Mouse (Mus musculus) layer of hippocampus, postnatal 14 days (tissue): ENCODE data around the gene Miox. TPM values are rescaled to one million over a fixed set of nuclear protein-coding genes. Genes with fewer than 3 reads are reported as not detected.
A peak's percentile ranks its signal among the peaks of the same experiment; 100 is the strongest.

Experiments
- DNase-seq, 2 experiments: peaks; one replicate each; pipeline ENCODE4 v3.0.0; 2021 to 2022; ENCODE audit warnings: low spot score in 2 of 2, mixed read lengths in 1 of 2
- microRNA-seq, 2 experiments: library from miRNA; unstranded; fragments of <30 nt; microRNA quantifications; one replicate each; pipeline ENCODE4 v1.2.0; 2021
- total RNA-seq, 2 experiments: library from RNA; stranded (reverse); gene quantifications; 2 replicates each; pipeline ENCODE4 v1.2.3; 2021

Gene Miox
- total RNA-seq, 2 experiments from 2014 or later = not detected

DNA sequence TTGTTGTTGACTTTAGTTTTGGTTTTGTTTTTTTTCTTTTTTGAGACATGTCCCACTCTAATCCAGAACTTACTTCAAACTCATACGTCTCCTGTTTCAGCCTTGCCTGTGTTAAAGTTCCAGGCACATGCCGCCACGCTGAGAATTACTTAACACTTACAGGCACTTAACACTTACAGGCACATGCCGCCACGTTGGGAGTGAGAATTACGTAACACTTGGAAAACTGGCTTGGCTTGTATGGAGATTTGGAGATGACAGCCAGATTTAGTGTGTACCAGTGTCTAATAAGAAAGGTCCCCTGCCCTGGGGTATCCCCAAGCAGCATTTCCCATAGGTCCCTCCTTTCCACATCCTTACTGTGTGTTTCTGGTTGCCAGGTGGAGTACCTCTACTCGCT is 28.9 kb downstream of the Miox start:
- DNase-seq = no peak

DNA sequence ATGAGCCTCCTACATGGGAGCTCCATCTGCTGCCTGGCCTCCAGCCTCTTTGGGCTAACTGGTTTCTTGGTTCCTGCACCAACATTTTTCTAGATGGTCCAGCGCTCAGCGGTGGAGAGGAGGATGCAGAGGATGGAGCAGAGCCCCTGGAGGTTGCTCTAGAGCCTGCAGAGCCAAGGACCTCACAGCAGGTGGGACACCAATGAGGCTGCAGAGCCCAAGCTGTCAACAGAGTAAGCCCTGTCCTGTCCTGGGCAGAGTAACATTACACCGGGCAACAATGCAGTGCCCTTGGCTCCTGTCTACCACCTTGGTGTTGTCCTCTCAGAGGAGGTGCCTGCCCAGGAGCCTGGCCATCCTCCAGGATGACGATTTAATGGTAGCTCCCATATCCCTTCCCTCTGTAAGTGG is 30.9 kb downstream of the Miox start:
- DNase-seq = no peak

DNA sequence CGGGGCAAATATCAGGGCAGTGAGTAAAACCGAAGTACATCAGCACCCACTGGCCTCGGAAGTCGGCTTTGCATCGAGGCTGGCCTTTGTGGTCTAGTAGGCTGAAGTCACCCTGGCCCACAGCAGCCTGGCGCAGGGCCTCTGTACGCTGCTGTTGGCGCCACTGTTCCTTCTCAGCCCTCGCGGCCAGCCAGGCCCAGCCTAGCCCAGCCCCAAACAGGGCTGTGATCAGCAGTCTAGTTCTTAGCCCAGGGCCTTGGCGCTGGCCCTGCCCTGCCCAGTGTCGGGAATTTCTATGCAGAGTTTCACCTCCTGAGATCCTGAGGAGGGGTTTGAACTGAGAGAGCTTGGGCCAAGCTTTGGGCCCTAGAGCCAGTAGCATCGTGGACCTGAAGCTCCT is 37.9 kb downstream of the Miox start:
- DNase-seq = no peak

DNA sequence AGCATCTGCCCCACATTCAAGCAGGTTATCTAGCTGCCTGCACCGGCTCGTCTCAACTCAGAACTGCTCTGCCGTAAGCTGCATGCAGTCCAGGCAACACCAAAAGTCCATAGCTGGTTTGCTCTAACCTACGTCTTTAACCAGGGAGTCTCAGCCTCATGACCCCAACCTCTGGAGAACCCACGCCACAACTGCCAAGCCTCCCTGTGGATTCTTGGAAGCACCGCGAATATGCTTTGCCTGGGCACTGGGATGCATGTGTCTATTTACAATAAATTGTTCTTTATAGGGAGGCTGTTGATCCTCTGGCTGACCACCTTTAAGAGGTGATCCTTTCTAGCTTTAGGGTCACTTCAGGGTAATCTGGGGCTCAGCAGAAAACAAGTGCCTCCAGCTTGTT is 38.3 kb downstream of the Miox start:
- no peak for DNase-seq

DNA sequence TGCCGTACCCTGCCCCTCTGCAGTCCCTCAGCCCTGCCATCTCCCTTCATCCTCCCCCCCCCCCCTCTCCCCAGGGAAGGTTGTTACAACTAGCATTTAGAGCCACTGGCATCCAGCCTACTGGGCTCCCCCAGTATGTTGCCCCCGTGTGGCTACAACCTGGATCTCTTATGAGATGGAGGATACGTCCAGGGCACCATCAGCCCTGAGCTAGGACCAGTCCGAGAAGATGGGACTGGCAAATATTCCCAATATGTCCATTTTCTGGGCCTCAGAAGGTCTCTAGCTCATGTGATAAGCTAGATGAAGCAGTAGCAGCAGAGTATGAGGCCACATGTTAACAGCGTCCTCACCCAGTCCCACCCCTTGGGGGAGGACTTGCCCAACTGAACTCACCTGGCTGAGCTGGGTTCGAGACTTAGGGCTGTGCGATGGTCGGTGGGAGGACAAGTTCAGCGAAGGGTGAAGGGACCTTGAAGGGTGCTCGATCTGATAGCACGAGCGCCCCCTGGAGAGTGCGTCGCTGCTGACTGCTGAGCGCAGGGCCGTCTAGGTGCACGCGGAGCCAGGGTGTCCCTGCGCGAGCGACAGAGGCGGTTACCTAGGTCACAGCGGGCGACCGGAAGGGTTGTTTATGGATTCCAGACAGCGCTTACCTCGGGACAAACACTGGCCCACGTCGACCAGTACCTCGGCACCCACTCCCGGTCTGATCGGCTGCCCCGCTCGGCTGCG is 39.0 kb downstream of the Miox start:
- peak; percentile 84 to 87 for DNase-seq

DNA sequence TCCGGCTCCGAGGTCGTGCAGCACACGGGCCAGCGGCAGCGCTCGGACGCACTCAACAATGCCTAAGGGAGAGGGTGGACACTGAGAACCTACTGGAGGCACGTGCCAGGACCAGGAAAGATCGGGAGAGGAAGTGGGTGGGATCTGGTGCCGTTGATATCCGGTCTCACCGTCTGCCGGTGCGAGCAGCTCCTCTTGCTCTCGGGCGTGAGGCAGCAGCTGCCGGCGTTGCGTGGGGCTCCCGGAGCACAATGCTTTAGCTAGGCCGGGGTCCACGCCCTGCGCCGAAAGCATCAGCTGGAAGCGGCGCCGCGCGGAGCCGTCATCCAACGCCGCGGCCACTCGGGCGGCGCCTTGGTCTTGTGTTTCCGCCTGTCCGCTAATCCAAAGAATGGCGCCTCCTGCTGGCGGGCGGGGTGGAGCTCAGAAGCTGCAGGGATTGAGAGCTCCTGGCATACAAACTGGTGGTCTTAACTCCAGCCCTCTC is 39.6 kb downstream of the Miox start, which contains the start of gene Sco2:
TSS of gene Sco2 (minus strand) at position 85 of the 487 bp plus-strand sequence.
- peak; percentile 95 to 96 for DNase-seq

DNA sequence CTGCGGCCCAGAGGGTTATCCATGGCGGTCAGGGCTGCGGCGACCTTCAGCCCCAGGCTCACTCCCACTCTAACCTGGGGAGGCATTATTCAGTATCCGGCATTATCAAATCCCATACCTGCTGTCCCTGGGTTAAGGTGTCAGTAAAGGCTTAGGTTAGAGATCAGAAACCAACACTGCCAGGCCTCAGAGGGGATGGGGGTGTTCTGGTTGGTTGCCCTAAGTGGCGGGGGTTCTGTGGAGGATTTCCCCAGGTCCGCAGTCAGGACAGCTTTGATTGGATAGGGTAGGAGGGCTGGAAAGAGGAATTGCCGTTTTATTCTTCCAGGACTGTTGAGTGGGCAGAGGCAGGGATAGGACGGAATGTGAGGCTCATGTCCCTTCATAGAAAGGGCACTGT is 40.1 kb downstream of the Miox start:
- no peak for DNase-seq

DNA sequence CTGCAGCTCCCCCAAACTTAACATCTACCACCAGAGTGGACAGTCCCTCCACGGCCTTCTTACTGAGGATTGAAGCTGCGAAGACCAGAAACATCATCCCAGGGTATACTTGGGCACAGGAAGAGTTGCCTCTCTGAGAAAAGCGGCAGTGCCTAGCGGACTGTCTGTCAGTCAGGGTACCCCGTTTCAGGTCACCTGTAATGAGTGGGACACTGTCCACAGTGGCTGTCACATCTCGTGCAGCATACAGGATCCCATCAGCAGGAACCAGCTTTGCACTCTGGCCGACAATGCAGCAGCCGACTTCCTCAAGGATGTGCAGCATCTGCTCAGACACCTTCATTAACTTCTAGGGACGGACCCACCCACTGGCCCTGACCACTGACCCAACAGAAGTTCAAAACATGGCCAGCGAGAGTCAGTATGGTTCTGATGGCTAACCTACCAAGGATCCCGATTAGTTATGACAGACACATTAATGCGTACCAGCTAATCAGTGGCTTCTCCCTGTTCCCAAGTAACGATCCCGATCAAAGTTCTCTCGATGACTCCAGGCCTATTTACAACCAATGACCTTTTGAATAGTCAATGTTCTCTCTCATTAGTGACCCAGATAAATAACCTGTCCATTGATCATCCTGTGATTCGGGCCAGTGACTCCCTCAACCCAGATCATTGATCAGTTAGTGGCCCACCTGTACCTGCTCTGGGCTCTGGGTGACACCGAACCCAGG is 40.8 kb downstream of the Miox start:
- DNase-seq = no peak

DNA sequence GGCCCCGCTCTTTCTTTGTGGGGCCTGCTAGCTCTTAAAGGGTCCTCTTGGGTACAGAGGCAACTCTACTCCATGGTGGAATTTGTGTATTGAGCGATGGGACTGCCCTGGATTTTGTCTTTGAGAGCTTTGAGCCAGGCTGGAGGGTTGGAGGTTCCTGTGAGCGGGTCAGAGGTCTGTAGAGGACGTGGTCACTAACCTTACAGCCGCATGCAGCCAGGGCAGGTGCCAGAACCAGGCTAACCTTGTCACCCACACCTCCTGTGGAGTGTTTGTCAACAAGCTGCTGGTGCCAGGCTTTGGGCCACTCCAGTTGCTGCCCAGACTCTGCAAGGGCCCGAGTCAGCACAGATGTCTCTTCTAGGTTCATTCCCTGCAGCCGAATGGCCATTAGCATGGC is 41.8 kb downstream of the Miox start:
- DNase-seq = no peak

DNA sequence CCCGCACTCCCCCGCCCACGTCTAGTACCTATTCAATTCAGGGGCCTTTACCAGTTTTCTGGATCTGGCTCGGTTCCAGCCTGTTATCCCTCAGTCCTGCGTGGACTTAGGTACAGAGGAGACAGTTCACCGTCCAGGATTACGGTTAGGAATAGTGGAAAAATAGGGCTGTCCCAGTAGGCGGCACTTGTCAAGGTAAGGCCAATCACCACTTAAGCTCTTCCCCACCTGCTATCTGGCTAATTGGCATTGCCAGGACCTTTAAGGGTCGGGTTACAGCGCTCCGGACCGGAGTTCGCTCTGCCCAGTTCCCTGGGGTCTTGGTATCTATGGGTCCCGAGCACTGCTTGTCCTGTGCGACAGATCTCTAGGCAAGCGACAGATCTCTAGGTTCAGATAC is 42.8 kb downstream of the Miox start, which contains the start of gene Tymp:
TSS of gene Tymp (minus strand) at position 83 of the 400 bp plus-strand sequence.
- no peak for DNase-seq

DNA sequence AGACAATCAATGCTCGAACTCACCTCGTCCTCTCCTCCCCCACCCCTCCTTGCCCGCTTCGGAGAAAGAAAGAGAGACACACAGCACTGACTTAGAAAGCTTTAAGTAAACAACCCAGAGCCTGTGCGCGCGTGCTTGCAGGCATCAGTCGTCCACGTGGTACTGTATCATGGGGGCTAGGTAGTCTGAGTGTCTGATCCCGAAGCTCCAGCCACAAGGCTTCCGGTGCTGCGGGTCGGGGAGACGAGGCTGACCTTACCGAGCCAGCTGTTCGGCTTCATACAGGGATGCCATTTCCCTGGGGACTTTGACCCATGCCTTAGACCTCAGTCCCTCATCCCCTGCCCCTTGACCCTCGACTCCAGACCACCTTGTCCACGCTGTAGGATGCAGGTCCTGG is 43.2 kb downstream of the Miox start:
- no peak for DNase-seq

DNA sequence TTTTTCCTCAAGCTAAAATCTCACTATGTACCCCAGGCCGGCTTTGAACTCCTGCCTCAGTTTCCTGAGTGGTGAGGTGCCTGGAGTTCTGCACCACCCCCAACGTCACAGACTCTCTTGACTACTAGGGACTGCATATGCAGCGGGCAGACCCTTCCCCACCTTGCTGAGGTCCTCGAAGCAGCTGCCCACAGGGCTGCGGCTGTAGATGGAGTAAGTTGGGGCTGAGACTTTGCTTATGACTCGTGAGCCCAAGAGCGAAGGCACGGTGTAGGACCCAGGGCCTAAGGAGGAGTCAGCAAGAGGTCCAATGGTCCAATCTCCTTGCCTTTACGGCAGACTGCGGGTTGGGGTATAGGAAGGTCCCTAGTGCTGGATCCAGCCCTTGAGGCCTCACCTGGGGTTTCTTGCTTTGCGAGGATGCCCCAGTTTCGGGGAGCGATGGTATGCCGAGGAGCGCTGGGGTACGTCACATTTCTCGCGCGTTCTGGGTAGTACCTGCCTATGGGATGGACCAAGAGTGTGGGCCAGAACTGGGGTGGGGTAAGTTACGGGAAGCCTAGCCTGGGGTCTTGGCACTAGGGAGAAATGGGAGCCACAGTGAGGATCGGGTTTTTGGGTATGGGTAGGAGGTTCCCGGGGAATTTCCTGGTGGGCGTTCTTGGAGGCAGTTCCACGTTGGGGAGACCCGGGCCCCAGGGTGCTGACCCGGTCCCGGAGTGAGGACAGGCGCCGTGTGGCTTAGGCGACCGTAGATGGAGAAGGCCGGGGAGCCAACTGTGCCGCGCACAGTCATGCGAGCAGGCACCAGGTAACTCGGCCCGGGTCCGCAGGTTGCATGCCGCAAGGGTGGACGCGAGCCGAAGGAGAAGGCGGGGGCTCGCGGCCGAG is 44.0 kb downstream of the Miox start:
- no peak for DNase-seq

DNA sequence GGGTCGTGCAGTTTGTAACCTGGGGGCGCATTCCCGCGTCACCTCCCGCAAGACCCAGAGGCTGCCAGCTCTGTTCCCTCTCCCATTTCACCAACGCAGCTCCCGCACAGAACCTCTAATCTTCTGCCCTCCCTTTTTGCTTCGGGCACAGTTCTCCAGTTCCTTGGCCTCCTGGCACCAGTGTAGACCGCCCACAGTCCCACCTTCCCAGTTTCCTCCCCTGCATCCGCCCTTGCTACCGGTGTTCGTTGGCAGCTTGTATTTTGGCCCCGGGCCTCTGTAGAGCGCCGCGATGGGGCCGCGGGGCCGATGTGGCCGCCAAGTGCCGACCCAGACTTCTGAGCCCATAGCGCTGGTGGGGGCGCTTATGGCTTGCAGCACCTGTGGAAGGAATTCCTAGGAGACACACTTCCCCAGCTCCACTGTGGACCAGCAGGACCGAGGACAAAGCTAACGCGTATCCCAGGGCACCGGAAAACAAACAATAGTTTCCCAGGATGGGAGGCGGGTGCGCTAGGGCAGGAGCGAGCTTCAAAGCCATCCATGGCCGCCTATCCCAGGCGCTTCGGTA is 44.7 kb downstream of the Miox start, which contains the start of gene Odf3b:
TSS of gene Odf3b (minus strand) at position 452 of the 571 bp plus-strand sequence.
- no peak for DNase-seq

DNA sequence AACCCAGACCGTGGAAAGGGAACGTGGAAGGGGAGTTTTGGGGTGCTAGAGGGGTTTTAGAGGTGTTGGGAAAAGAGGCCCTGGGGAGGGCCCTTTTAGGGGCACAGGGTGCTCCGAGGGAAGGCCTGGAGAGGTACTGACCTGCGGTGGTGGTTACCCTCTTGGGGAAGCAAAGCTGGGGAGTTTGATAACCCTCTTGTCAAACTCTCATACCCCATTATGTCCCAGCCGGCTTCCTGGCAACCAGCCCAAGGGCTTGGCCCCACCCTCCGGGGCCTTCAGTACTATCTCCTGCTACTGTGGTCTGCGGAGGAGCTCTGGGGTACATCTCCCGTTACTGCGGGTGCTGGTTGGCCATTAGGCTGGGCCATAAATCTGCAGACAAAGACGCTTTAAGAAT is 45.2 kb downstream of the Miox start:
- no peak for DNase-seq

DNA sequence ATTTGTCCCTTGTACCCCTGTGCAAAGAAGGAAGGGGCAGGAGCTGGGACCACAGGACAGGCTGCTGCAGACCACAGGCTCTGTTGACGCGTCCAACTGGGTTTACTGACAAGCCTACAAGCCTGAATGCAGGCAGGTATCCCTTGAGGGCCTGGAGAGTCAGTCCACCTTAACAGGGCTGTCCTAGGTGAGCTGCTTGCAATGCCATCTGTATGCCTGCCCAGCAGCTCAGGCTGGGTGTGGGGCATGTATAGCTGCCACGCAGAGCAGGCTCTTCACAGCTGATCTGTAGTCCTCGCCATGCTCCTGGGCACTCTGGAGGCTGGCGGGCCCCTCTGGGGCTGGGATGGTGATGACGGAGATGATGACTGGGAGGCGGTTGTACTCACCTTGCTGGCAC is 50.4 kb downstream of the Miox start, which contains the start of gene Klhdc7b:
TSS of gene Klhdc7b (plus strand) at position 301 of the 400 bp plus-strand sequence.
- no peak for DNase-seq

Small RNA genes within 50 kb of the gene (microRNA-seq; reads per million reads assigned to microRNA genes)
- gene Mir6959 = 4.1 to 5.1 reads per million in 2 experiments

Other genes starting within 250 kb of the Miox start
- 10 to 100 TPM; 20.8 to 20.9 TPM for gene Selenoo, start 245.3 kb upstream of the Miox start, total RNA-seq
- 10 to 100 TPM; 28.1 to 28.9 TPM for gene Tubgcp6, start 211.3 kb upstream of the Miox start, total RNA-seq
- 10 to 100 TPM; 14.6 to 14.9 TPM for gene Hdac10, start 205.7 kb upstream of the Miox start, total RNA-seq
- 1 to 10 TPM; 3.5 to 5.4 TPM for gene Mapk12, start 193.7 kb upstream of the Miox start, total RNA-seq
- gene Mapk11, start 184.8 kb upstream of the Miox start, total RNA-seq = 10 to 100 TPM; 23.2 to 24.9 TPM
- 10 to 100 TPM; 60.1 to 74.0 TPM for gene Plxnb2, start 153.6 kb upstream of the Miox start, total RNA-seq
- 10 to 100 TPM; 29.9 to 35.5 TPM for gene Dennd6b, start 137.9 kb upstream of the Miox start, total RNA-seq
- 100 to 1,000 TPM; 157 to 167 TPM for gene Ppp6r2, start 122.8 kb upstream of the Miox start, total RNA-seq
- 100 to 1,000 TPM; 248 to 274 TPM for gene Sbf1, start 19.1 kb upstream of the Miox start, total RNA-seq
- gene Adm2, start 11.7 kb upstream of the Miox start, total RNA-seq = not detected
- gene Lmf2, start 21.3 kb downstream of the Miox start, total RNA-seq = 10 to 100 TPM; 22.8 to 24.2 TPM
- gene Ncaph2, start 21.3 kb downstream of the Miox start, total RNA-seq = 10 to 100 TPM; 75.5 to 79.0 TPM
- 10 to 100 TPM; 28.9 to 29.9 TPM for gene Sco2, start 39.4 kb downstream of the Miox start, total RNA-seq
- 1 to 10 TPM; 1.3 to 1.6 TPM for gene Tymp, start 42.6 kb downstream of the Miox start, total RNA-seq
- 1 to 10 TPM; 2.7 to 5.3 TPM for gene Odf3b, start 44.9 kb downstream of the Miox start, total RNA-seq
- gene Klhdc7b, start 50.5 kb downstream of the Miox start, total RNA-seq = under 1 TPM in 1 of 2 experiments, not detected in 1; 0.14 TPM
- not detected for gene Syce3, start 76.1 kb downstream of the Miox start, total RNA-seq
- 1 to 10 TPM; 2.1 to 3.1 TPM for gene Cpt1b, start 91.5 kb downstream of the Miox start, total RNA-seq
- gene C730034F03Rik, start 95.2 kb downstream of the Miox start, total RNA-seq = 1 to 10 TPM; 2.7 to 2.9 TPM
- not detected for gene Gm44502, start 95.3 kb downstream of the Miox start, total RNA-seq
- gene Chkb, start 95.5 kb downstream of the Miox start, total RNA-seq = 10 to 100 TPM; 44.3 to 50.0 TPM
- gene Mapk8ip2, start 119.5 kb downstream of the Miox start, total RNA-seq = 100 to 1,000 TPM; 195 to 198 TPM
- gene Arsa, start 143.0 kb downstream of the Miox start, total RNA-seq = 10 to 100 TPM; 29.1 to 31.5 TPM
- gene Shank3, start 165.2 kb downstream of the Miox start, total RNA-seq = 100 to 1,000 TPM; 271 to 274 TPM
- gene Acr, start 233.9 kb downstream of the Miox start, total RNA-seq = 1 to 10 TPM in 1 of 2 experiments, under 1 TPM in 1; 0.65 to 2.4 TPM